Mouse (Mus musculus) brown adipose tissue, adult 24 weeks (tissue): Measurements from ENCODE around the gene Flcn. TPM values are rescaled to one million over a fixed set of nuclear protein-coding genes. Genes with fewer than 3 reads are reported as not detected.

Experiments used
- polyA plus RNA-seq: library from polyadenylated mRNA; stranded (reverse); fragments of >200 nt; gene quantifications from 2 replicates; pipeline ENCODE4 v1.2.4, GENCODE M21; 2012; ENCODE audit not compliant: missing spikeins, insufficient read depth, insufficient read length

The Flcn gene
- polyA plus RNA-seq, 1 experiment: 17.9 TPM

Other genes with a start within 250 kb of the Flcn start
- not detected in 2 replicates for gene Olfr222, start 233.8 kb downstream of the Flcn start, polyA plus RNA-seq
- not detected in 2 replicates for gene Olfr223, start 216.7 kb downstream of the Flcn start, polyA plus RNA-seq
- 83.7 and 89.7 TPM in 2 replicates for gene Mprip, start 148.7 kb downstream of the Flcn start, polyA plus RNA-seq
- gene Pld6, start 22.4 kb downstream of the Flcn start, polyA plus RNA-seq: 1.3 and 3.8 TPM in 2 replicates
- gene Nt5m, start 29.4 kb upstream of the Flcn start, polyA plus RNA-seq: 32.1 and 33.2 TPM in 2 replicates
- gene Cops3, start 29.8 kb upstream of the Flcn start, polyA plus RNA-seq: 105 and 106 TPM in 2 replicates
- gene Med9, start 138.2 kb upstream of the Flcn start, polyA plus RNA-seq: 18.2 and 21.6 TPM in 2 replicates
- gene Rasd1, start 154.9 kb upstream of the Flcn start, polyA plus RNA-seq: 38.5 and 46.6 TPM in 2 replicates
- 8.5 and 29.6 TPM in 2 replicates for gene Pemt, start 236.5 kb upstream of the Flcn start, polyA plus RNA-seq